Mouse (Mus musculus) heart, embryonic 15.5 days (tissue): ENCODE results near the gene Gatc. TPM values are rescaled to one million over a fixed set of nuclear protein-coding genes. Genes with fewer than 3 reads are reported as not detected.

Source experiments
- ATAC-seq: fragments of 200-750 bp; cut with Nextera tagmentation; replicated peaks from 2 replicates; pipeline ENCODE4 v1.8.0; 2017; ENCODE audit warnings: low read depth, moderate TSS enrichment; ENCODE audit not compliant: insufficient number of reproducible peaks, insufficient read depth, low FRiP score
- H3K27ac ChIP-seq: fragments of 300-500 bp; sonication (generic); 2 replicates; pipeline ENCODE4 v1.5.1; 2015; ENCODE audit warnings: mild to moderate bottlenecking, inconsistent platforms
- H3K27me3 ChIP-seq: fragments of 300-500 bp; sonication (generic); 2 replicates; pipeline ENCODE4 v1.6.1; 2015; ENCODE audit warnings: inconsistent platforms
- H3K36me3 ChIP-seq: fragments of 300-500 bp; sonication (generic); 2 replicates; pipeline ENCODE4 v1.6.1; 2015; ENCODE audit warnings: mild to moderate bottlenecking, inconsistent platforms
- H3K4me1 ChIP-seq: fragments of 300-500 bp; sonication (generic); replicated peaks from 2 replicates; pipeline ENCODE4 v1.6.1; 2015; ENCODE audit warnings: inconsistent platforms
- H3K4me2 ChIP-seq: fragments of 300-500 bp; sonication (generic); 2 replicates; pipeline ENCODE4 v1.6.1; 2015; ENCODE audit warnings: inconsistent platforms, mild to moderate bottlenecking, moderate library complexity
- H3K4me3 ChIP-seq: fragments of 300-500 bp; sonication (generic); 2 replicates; pipeline ENCODE4 v1.5.1; 2015; ENCODE audit warnings: mild to moderate bottlenecking, inconsistent platforms
- H3K9ac ChIP-seq: fragments of 300-500 bp; sonication (generic); 2 replicates; pipeline ENCODE4 v1.6.1; 2015; ENCODE audit warnings: mild to moderate bottlenecking, inconsistent platforms
- H3K9me3 ChIP-seq: fragments of 300-500 bp; sonication (generic); replicated peaks from 2 replicates; pipeline ENCODE4 v1.6.1; 2016; ENCODE audit warnings: inconsistent platforms
- WGBS: fragments of 180-500 bp; shearing (Covaris S2); methylation state at CpG from one replicate; pipeline ENCODE4 v1.1.7; 2015; ENCODE audit warnings: mixed read lengths; 5-methylcytosine and 5-hydroxymethylcytosine counted together
- polyA plus RNA-seq: library from polyadenylated mRNA; unstranded; fragments of >200 nt; fragmentation: Nextera tagmentation; extraction: Ambion mirVana; gene quantifications from 2 replicates; pipeline ENCODE4 v1.2.1, GENCODE M21; 2015

The Gatc gene
- polyA plus RNA-seq, 1 experiment from 2014 or later, result 21.5 TPM

- WGBS, result 1% methylated on average over 53 of the region's 55 CpGs
- peak; percentile 3; the same call in 1 of the 2 replicates for ATAC-seq
- no peaks in the 10 kb centered on the region for H3K27me3 ChIP-seq
- H3K36me3 ChIP-seq, result peaks cover 25% of the 10 kb centered on the region
- peak overlapping the region; percentile 81 for H3K4me2 ChIP-seq
- H3K4me1 ChIP-seq, result peaks cover 36% of the 10 kb centered on the region
- peak overlapping the region; percentile 96 for H3K9ac ChIP-seq
- H3K27ac ChIP-seq, result peak overlapping the region; percentile 87
- peak overlapping the region; percentile 95 for H3K4me3 ChIP-seq
- H3K9me3 ChIP-seq, result no peaks in the 10 kb centered on the region
These were observed 13.1 kb downstream of the Gatc start for GRCm38 (mm10) chr5:115327610-115328548.

- peak within 1 kb of the TSS; percentile 95 for H3K4me3 ChIP-seq
- peak within 1 kb of the TSS; percentile 96 for H3K9ac ChIP-seq
- H3K27ac ChIP-seq, result peak within 1 kb of the TSS; percentile 87
- no peaks in the 10 kb centered on the region for H3K27me3 ChIP-seq
- H3K4me2 ChIP-seq, result peak within 1 kb of the TSS; percentile 81
- WGBS, result 0% methylated on average over 88 of the region's 97 CpGs
- peaks cover 36% of the 10 kb centered on the region for H3K4me1 ChIP-seq
- peak; percentile 90 for ATAC-seq
- H3K36me3 ChIP-seq, result peaks cover 17% of the 10 kb centered on the region
- no peaks in the 10 kb centered on the region for H3K9me3 ChIP-seq
These were observed 13.9 kb downstream of the Gatc start, which contains the start of gene Srsf9 for GRCm38 (mm10) chr5:115326875-115327609. Gene Srsf9 (plus strand): TSS chr5:115327177.

GRCm38 (mm10) chr5:115326256-115326831 lies 14.6 kb downstream of the Gatc start:
- peak; percentile 23; the same call in 1 of the 2 replicates for ATAC-seq
- Histone ChIP-seq H3K9ac (peak overlapping the region; percentile 78), H3K36me3 (peaks cover 10% of the 10 kb centered on the region), H3K27ac (peak overlapping the region; percentile 87), H3K9me3 (no peaks in the 10 kb centered on the region), H3K4me3 (peak overlapping the region; percentile 95), H3K4me2 (peak overlapping the region; percentile 81), H3K4me1 (peaks cover 34% of the 10 kb centered on the region), H3K27me3 (no peaks in the 10 kb centered on the region)
- 15% methylated on average over 11 of the region's 11 CpGs for WGBS

GRCm38 (mm10) chr5:115319004-115319940 lies 21.7 kb downstream of the Gatc start:
- Histone ChIP-seq H3K9me3 (no peaks in the 10 kb centered on the region), H3K9ac (peak overlapping the region; percentile 48), H3K4me3 (peak overlapping the region; percentile 45), H3K27me3 (no peaks in the 10 kb centered on the region), H3K4me1 (peaks cover 30% of the 10 kb centered on the region), H3K27ac (peak overlapping the region; percentile 75), H3K36me3 (no peaks in the 10 kb centered on the region), H3K4me2 (peak overlapping the region; percentile 86)
- ATAC-seq, result peak; percentile 66
- 1% methylated on average over 22 of the region's 22 CpGs for WGBS

- 13% methylated on average over 10 of the region's 10 CpGs for WGBS
- peak; percentile 20; the same call in 1 of the 2 replicates for ATAC-seq
- 0 out of 2 replicates have a peak overlapping the region, but pooled peaks have one; percentile 14 for H3K9ac ChIP-seq
These were observed 23.2 kb downstream of the Gatc start for GRCm38 (mm10) chr5:115317645-115318328.

GRCm38 (mm10) chr5:115316968-115317644 lies 23.9 kb downstream of the Gatc start:
- Histone ChIP-seq H3K4me1 (peaks cover 45% of the 10 kb centered on the region), H3K36me3 (no peaks in the 10 kb centered on the region), H3K27me3 (no peaks in the 10 kb centered on the region), H3K27ac (peak overlapping the region; percentile 47), H3K4me2 (peak overlapping the region; percentile 34), H3K9ac (peak overlapping the region; percentile 34; the same call in 1 of the 2 replicates), H3K9me3 (no peaks in the 10 kb centered on the region), H3K4me3 (no peak overlapping the region)
- no peak for ATAC-seq
- WGBS, result 17% methylated on average over 14 of the region's 14 CpGs

More at GRCm38 (mm10) chr5:115317645-115318328, 23.2 kb downstream of the Gatc start:
- Histone ChIP-seq H3K27me3 (no peaks in the 10 kb centered on the region), H3K36me3 (no peaks in the 10 kb centered on the region), H3K9me3 (no peaks in the 10 kb centered on the region), H3K4me1 (peaks cover 40% of the 10 kb centered on the region), H3K4me3 (no peak overlapping the region), H3K27ac (peak overlapping the region; percentile 47; the same call in 1 of the 2 replicates), H3K4me2 (peak overlapping the region; percentile 34)

GRCm38 (mm10) chr5:115313668-115313943 lies 27.4 kb downstream of the Gatc start:
- H3K27ac ChIP-seq, result no peak overlapping the region
- no peaks in the 10 kb centered on the region for H3K9me3 ChIP-seq
- H3K4me3 ChIP-seq, result no peak overlapping the region
- H3K9ac ChIP-seq, result no peak overlapping the region
- no peak overlapping the region for H3K4me2 ChIP-seq
- H3K36me3 ChIP-seq, result no peaks in the 10 kb centered on the region
- H3K27me3 ChIP-seq, result no peaks in the 10 kb centered on the region
- ATAC-seq, result no peak
- WGBS, result 44% methylated on average over 5 of the region's 5 CpGs
- H3K4me1 ChIP-seq, result peaks cover 33% of the 10 kb centered on the region

GRCm38 (mm10) chr5:115312816-115313667 lies 27.9 kb downstream of the Gatc start:
- no peaks in the 10 kb centered on the region for H3K9me3 ChIP-seq
- no peaks in the 10 kb centered on the region for H3K27me3 ChIP-seq
- H3K4me1 ChIP-seq, result peaks cover 29% of the 10 kb centered on the region
- H3K9ac ChIP-seq, result no peak overlapping the region
- no peak overlapping the region for H3K4me3 ChIP-seq
- WGBS, result 48% methylated on average over 10 of the region's 10 CpGs
- no peak overlapping the region for H3K4me2 ChIP-seq
- no peaks in the 10 kb centered on the region for H3K36me3 ChIP-seq
- ATAC-seq, result peak; percentile 29; the same call in 1 of the 2 replicates
- H3K27ac ChIP-seq, result no peak overlapping the region

GRCm38 (mm10) chr5:115312354-115312753 lies 28.6 kb downstream of the Gatc start:
- H3K27me3 ChIP-seq, result no peaks in the 10 kb centered on the region
- H3K4me1 ChIP-seq, result peaks cover 22% of the 10 kb centered on the region
- no peak overlapping the region for H3K9ac ChIP-seq
- 48% methylated on average over 4 of the region's 4 CpGs for WGBS
- H3K9me3 ChIP-seq, result no peaks in the 10 kb centered on the region
- no peak overlapping the region for H3K27ac ChIP-seq
- no peak for ATAC-seq
- H3K4me3 ChIP-seq, result no peak overlapping the region
- H3K4me2 ChIP-seq, result no peak overlapping the region
- no peaks in the 10 kb centered on the region for H3K36me3 ChIP-seq
